Mouse (Mus musculus): Measurements from ENCODE around the gene Ctdnep1. TPM values are rescaled to one million over a fixed set of nuclear protein-coding genes. Genes with fewer than 3 reads are reported as not detected.

The Ctdnep1 gene
- total and polyA plus RNA-seq, 3 experiments: 42.9 to 143 (median 66.7) TPM

GRCm38 (mm10) chr11:70010548-70010947, 29.6 kb downstream of the Ctdnep1 start:
- dilution Hi-C loops (cut with MboI; ENCODE audit: extremely low pct_ligation_motif_present, extremely low pct_unique_long_range_greater_than_20kb, low sequenced_read_pairs) (no loop called here), in situ Hi-C loops (cut with MboI; ENCODE audit: low pct_ligation_motif_present, low pct_unique_long_range_greater_than_20kb, low sequenced_read_pairs) (loop anchor here (5.0 to 25.0 kb wide), 2 partner anchors 58 to 923 kb away; partner anchors contain the start of genes Per1 and Vamp2)
- Histone ChIP-seq H3K36me3 (replicated peaks in 1 of 2; ENCODE audit: control insufficient read depth in 1 of 2, insufficient read depth in 1 of 2, low read length in 1 of 2) (peaks cover 82 to 90% of the 10 kb centered on the region in 2 experiments), H3K4me2 (ENCODE audit: insufficient read depth, low read depth, poor library complexity, severe bottlenecking) (no peak overlapping the region), H3K79me2 (replicated peaks; ENCODE audit: control insufficient read depth, extremely low read depth, insufficient read depth, poor library complexity, severe bottlenecking) (no peaks in the 10 kb centered on the region), H3K27me3 (replicated peaks) (no peaks in the 10 kb centered on the region), H3K9ac (ENCODE audit: insufficient read depth, low read depth) (no peak overlapping the region), H3K27ac (ENCODE audit: insufficient read depth, low read depth) (no peak overlapping the region), H3K4me1 (ENCODE audit: control insufficient read depth in 1 of 2, insufficient read depth in 2 of 2) (peaks cover 14 to 16% of the 10 kb centered on the region in 2 experiments), H3K4me3 (replicated peaks in 1 of 3; ENCODE audit: low read depth in 2 of 3, low read length in 2 of 3, poor library complexity in 1 of 3) (no peak overlapping the region), H3K9me3 (replicated peaks; ENCODE audit: low read length) (no peaks in the 10 kb centered on the region)
- TF ChIP-seq POLR2A (IDR thresholded peaks at IDR 0.05; ENCODE audit: low read depth, low read length) (no peak), ZKSCAN1 (IDR thresholded peaks at IDR 0.05; ENCODE audit: borderline replicate concordance, low read depth, low read length) (no peak), JUND (conservative IDR thresholded peaks at IDR 0.05; ENCODE audit: low read depth, low read length) (no peak), UBTF (IDR thresholded peaks at IDR 0.05; ENCODE audit: low read depth, low read length) (no peak), SIN3A (IDR thresholded peaks at IDR 0.05; ENCODE audit: low read length) (no peak), USF2 (conservative IDR thresholded peaks at IDR 0.05; ENCODE audit: low read depth, low read length) (no peak), ETS1 (conservative IDR thresholded peaks at IDR 0.05; ENCODE audit: low read depth, low read length) (no peak), EP300 (IDR thresholded peaks at IDR 0.05; ENCODE audit: low read length) (no peak), MYC (IDR thresholded peaks at IDR 0.05; ENCODE audit: low read depth, low read length) (no peak), BHLHE40 (IDR thresholded peaks at IDR 0.05; ENCODE audit: low read depth, low read length) (no peak), MAFK (IDR thresholded peaks at IDR 0.05; ENCODE audit: insufficient replicate concordance, low read length) (no peak), JUN (IDR thresholded peaks at IDR 0.05; ENCODE audit: insufficient read depth, low read depth, low read length) (no peak), E2F4 (IDR thresholded peaks at IDR 0.05; ENCODE audit: insufficient replicate concordance, low read depth, low read length) (no peak), ELF1 (IDR thresholded peaks at IDR 0.05; ENCODE audit: low read depth, low read length) (no peak), NELFE (IDR thresholded peaks at IDR 0.05; ENCODE audit: low read depth, low read length) (no peak), CTCF (conservative IDR thresholded peaks at IDR 0.05 in 1 of 2, IDR thresholded peaks at IDR 0.05 in 1 of 2; ENCODE audit: low read depth in 2 of 2, low read length in 2 of 2) (no peak), CHD2 (IDR thresholded peaks at IDR 0.05; ENCODE audit: low read length) (no peak)
- DNase-seq (ENCODE audit: extremely low read depth): no peak

GRCm38 (mm10) chr11:70010961-70011360, 30.0 kb downstream of the Ctdnep1 start:
- Histone ChIP-seq H3K9ac (ENCODE audit: insufficient read depth, low read depth) (no peak overlapping the region), H3K4me3 (replicated peaks in 1 of 3; ENCODE audit: low read depth in 2 of 3, low read length in 2 of 3, poor library complexity in 1 of 3) (no peak overlapping the region), H3K4me1 (ENCODE audit: control insufficient read depth in 1 of 2, insufficient read depth in 2 of 2) (peaks cover 14 to 21% of the 10 kb centered on the region in 2 experiments), H3K27ac (ENCODE audit: insufficient read depth, low read depth) (no peak overlapping the region), H3K36me3 (replicated peaks in 1 of 2; ENCODE audit: control insufficient read depth in 1 of 2, insufficient read depth in 1 of 2, low read length in 1 of 2) (peaks cover 79 to 86% of the 10 kb centered on the region in 2 experiments), H3K27me3 (replicated peaks) (no peaks in the 10 kb centered on the region), H3K4me2 (ENCODE audit: insufficient read depth, low read depth, poor library complexity, severe bottlenecking) (no peak overlapping the region), H3K79me2 (replicated peaks; ENCODE audit: control insufficient read depth, extremely low read depth, insufficient read depth, poor library complexity, severe bottlenecking) (no peaks in the 10 kb centered on the region), H3K9me3 (replicated peaks; ENCODE audit: low read length) (no peaks in the 10 kb centered on the region)
- TF ChIP-seq PAX5 (IDR thresholded peaks at IDR 0.05; ENCODE audit: low read length) (no peak), BHLHE40 (IDR thresholded peaks at IDR 0.05; ENCODE audit: low read depth, low read length) (no peak)
- no peak for DNase-seq (ENCODE audit: extremely low read depth)
- in situ Hi-C loops (cut with MboI; ENCODE audit: low pct_ligation_motif_present, low pct_unique_long_range_greater_than_20kb, low sequenced_read_pairs): loop anchor here (5.0 to 25.0 kb wide), 2 partner anchors 59 to 924 kb away; partner anchors contain the start of genes Per1 and Vamp2
- dilution Hi-C loops (cut with MboI; ENCODE audit: extremely low pct_ligation_motif_present, extremely low pct_unique_long_range_greater_than_20kb, low sequenced_read_pairs): no loop called here

Measured in CH12.LX (cell line).